Mouse (Mus musculus): ENCODE measurements around the gene H2-DMb2.

DNA sequence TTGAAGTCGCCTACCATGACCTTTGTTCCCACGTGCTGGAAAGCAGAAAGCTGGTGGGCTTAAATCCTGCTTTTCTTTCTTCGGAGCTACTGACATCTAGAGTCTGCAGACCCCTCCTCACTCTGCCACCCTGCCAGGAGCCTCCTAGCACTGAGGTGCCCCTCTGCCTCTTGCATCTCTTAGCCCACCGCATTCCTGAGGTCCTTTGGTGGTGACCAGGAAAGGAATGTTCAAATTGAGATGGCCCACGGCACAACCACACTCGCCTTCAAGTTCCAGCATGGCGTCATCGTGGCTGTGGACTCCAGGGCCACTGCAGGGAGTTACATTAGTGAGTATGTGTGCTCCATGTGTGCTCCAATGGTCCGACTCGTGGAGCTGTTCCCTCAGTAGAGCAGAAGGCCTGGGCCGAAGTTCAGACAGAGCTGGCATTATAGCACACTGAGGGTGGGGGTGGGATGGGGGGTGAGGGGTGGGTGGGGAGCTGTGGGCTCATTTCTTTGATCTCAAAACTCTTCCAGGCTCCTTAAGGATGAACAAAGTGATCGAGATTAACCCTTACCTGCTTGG lies 56.0 kb downstream of the H2-DMb2 start:
- TF ChIP-seq CTCF (IDR thresholded peaks at IDR 0.05) (no peak), EP300 (IDR thresholded peaks at IDR 0.05; ENCODE audit: insufficient read depth, low read depth, low read length) (no peak)
